Mouse (Mus musculus) MEL (cell line): Measurements from ENCODE around the gene Rps6kb2.

ENCODE experiments used
- CTCF ChIP-seq, 3 experiments: IDR thresholded peaks in 2 of 3; conservative IDR thresholded peaks in 1 of 3; 2 replicates each; pipeline ENCODE4 v1.5.1; 2011 to 2012; ENCODE audit warnings: low read length in 3 of 3, low read depth in 2 of 3, mild to moderate bottlenecking in 2 of 3, improper control_type of control experiment in 1 of 3, inconsistent platforms in 1 of 3, mixed read lengths in 1 of 3, moderate library complexity in 1 of 3; ENCODE audit not compliant: control insufficient read depth in 1 of 3, insufficient read depth in 1 of 3, poor library complexity in 1 of 3, severe bottlenecking in 1 of 3
- ELF1 ChIP-seq: IDR thresholded peaks from 2 replicates; pipeline ENCODE4 v1.6.1; 2014; ENCODE audit warnings: low read depth, mild to moderate bottlenecking, inconsistent platforms, low read length, improper control_type of control experiment, moderate library complexity
- EP300 ChIP-seq, 2 experiments: IDR thresholded peaks; 2 replicates each; pipeline ENCODE4 v1.6.1; 2011; ENCODE audit warnings: improper control_type of control experiment in 2 of 2, low read length in 2 of 2, low read depth in 1 of 2, mild to moderate bottlenecking in 1 of 2
- GATA1 ChIP-seq: IDR thresholded peaks from 2 replicates; pipeline ENCODE4 v1.6.1; 2011; ENCODE audit warnings: low read depth, low read length, improper control_type of control experiment
- MAX ChIP-seq: IDR thresholded peaks from 2 replicates; pipeline ENCODE4 v1.6.1; 2011; ENCODE audit warnings: low read length, improper control_type of control experiment
- MEF2A ChIP-seq: IDR thresholded peaks from 2 replicates; pipeline ENCODE4 v1.6.1; 2014; ENCODE audit warnings: low read depth, mild to moderate bottlenecking, inconsistent platforms, low read length, improper control_type of control experiment; ENCODE audit not compliant: poor library complexity, insufficient replicate concordance, severe bottlenecking; ENCODE audit errors: extremely low read depth
- POLR2A ChIP-seq, 2 experiments: IDR thresholded peaks; 2 replicates each; pipeline ENCODE4 v1.6.1; 2011 to 2012; ENCODE audit warnings: low read length in 2 of 2, mild to moderate bottlenecking in 2 of 2, control low read depth in 1 of 2, improper control_type of control experiment in 1 of 2, low read depth in 1 of 2, moderate library complexity in 1 of 2; ENCODE audit not compliant: control insufficient read depth in 1 of 2, insufficient read depth in 1 of 2, poor library complexity in 1 of 2
- SMC3 ChIP-seq: IDR thresholded peaks from 2 replicates; pipeline ENCODE4 v1.6.1; 2011; ENCODE audit warnings: low read depth, low read length, improper control_type of control experiment
- USF1 ChIP-seq: IDR thresholded peaks from 2 replicates; pipeline ENCODE4 v1.6.1; 2014; ENCODE audit warnings: low read depth, mild to moderate bottlenecking, inconsistent platforms, low read length, improper control_type of control experiment, moderate library complexity
- ZNF384 ChIP-seq: IDR thresholded peaks from 2 replicates; pipeline ENCODE4 v1.6.1; 2012; ENCODE audit warnings: low read depth, mild to moderate bottlenecking, inconsistent platforms, low read length, improper control_type of control experiment

DNA sequence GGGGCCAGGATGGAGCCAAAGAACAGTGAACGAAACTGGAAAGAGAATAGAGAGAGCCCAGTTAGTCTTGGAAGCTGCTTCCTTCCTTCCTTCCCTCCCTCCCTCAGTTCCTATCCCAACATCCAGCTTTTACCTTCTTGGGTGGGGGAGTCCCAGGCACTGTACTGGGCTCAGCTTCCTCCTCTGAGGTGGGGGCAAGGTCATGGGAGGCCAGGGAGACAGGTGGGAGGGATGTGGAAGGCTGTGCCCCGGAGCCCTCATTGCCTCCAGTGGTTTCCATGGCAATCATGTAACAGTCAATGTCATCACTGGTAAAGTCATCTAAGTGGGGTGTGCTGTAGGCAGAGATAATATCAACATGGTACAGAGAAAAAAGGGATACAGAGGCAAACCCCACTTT lies 32.9 kb upstream of the Rps6kb2 start:
- no peak for TF ChIP-seq MEF2A
- no peak for TF ChIP-seq USF1
- no peak for TF ChIP-seq CTCF (IDR thresholded peaks at IDR 0.05 in 2 of 3, conservative IDR thresholded peaks at IDR 0.05 in 1 of 3; ENCODE audit: control insufficient read depth in 1 of 3, insufficient read depth in 1 of 3, low read depth in 2 of 3, low read length in 3 of 3, poor library complexity in 1 of 3, severe bottlenecking in 1 of 3)
- no peak for TF ChIP-seq EP300 (IDR thresholded peaks at IDR 0.05; ENCODE audit: low read depth in 1 of 2, low read length in 2 of 2)
- no peak for TF ChIP-seq GATA1
- no peak for TF ChIP-seq POLR2A (IDR thresholded peaks at IDR 0.05; ENCODE audit: control insufficient read depth in 1 of 2, insufficient read depth in 1 of 2, low read depth in 1 of 2, low read length in 2 of 2, poor library complexity in 1 of 2)
- no peak for TF ChIP-seq ELF1
- no peak for TF ChIP-seq MAX
- no peak for TF ChIP-seq ZNF384
- TF ChIP-seq SMC3, result no peak
